Mouse (Mus musculus) stomach, postnatal 0 days (tissue): ENCODE measurements around the gene Fam49a. TPM values are rescaled to one million over a fixed set of nuclear protein-coding genes. Genes with fewer than 3 reads are reported as not detected.

ENCODE experiments used
- ATAC-seq: fragments of 200-750 bp; cut with Nextera tagmentation; 2 replicates; pipeline ENCODE4 v1.8.0; 2017; ENCODE audit not compliant: low FRiP score, low TSS enrichment
- DNase-seq: peaks from one replicate; pipeline ENCODE4 v3.0.0-alpha.2; 2016; ENCODE audit warnings: low spot score
- H3K27ac ChIP-seq: fragments of 300-500 bp; sonication (generic); replicated peaks from 2 replicates; pipeline ENCODE4 v1.5.1; 2014; ENCODE audit warnings: mild to moderate bottlenecking, control low read depth
- H3K27me3 ChIP-seq: fragments of 300-500 bp; sonication (generic); 2 replicates; pipeline ENCODE4 v1.6.1; 2014; ENCODE audit warnings: low read length; ENCODE audit not compliant: control insufficient read depth, insufficient read depth
- H3K36me3 ChIP-seq: fragments of 300-500 bp; sonication (generic); 2 replicates; pipeline ENCODE4 v1.6.1; 2014; ENCODE audit warnings: low read length, mixed read lengths; ENCODE audit not compliant: control insufficient read depth, insufficient read depth
- H3K4me1 ChIP-seq: fragments of 300-500 bp; sonication (generic); replicated peaks from 2 replicates; pipeline ENCODE4 v1.6.1; 2014; ENCODE audit warnings: antibody characterized with exemption; ENCODE audit not compliant: control insufficient read depth, insufficient read depth
- H3K4me2 ChIP-seq: fragments of 300-500 bp; sonication (generic); replicated peaks from 2 replicates; pipeline ENCODE4 v1.6.1; 2014; ENCODE audit warnings: low read depth, mild to moderate bottlenecking, control low read depth, moderate library complexity
- H3K4me3 ChIP-seq: fragments of 300-500 bp; sonication (generic); 2 replicates; pipeline ENCODE4 v1.5.1; 2014; ENCODE audit warnings: low read depth, low read length, control low read depth
- H3K9ac ChIP-seq: fragments of 300-500 bp; sonication (generic); 2 replicates; pipeline ENCODE4 v1.6.1; 2014; ENCODE audit warnings: mild to moderate bottlenecking, low read length, control low read depth, mixed read lengths
- H3K9me3 ChIP-seq: fragments of 300-500 bp; sonication (generic); 2 replicates; pipeline ENCODE4 v1.6.1; 2016; ENCODE audit warnings: low read length; ENCODE audit not compliant: control insufficient read depth
- CTCF ChIP-seq: IDR thresholded peaks from 2 replicates; pipeline ENCODE4 v1.5.1; 2016; ENCODE audit warnings: antibody characterized with exemption, low read depth, mild to moderate bottlenecking, moderate library complexity
- EP300 ChIP-seq: optimal IDR thresholded peaks from 2 replicates; pipeline ENCODE3; 2016; ENCODE audit warnings: antibody characterized with exemption
- WGBS: fragments of 180-500 bp; shearing (Covaris S2); extraction: QIAGEN DNeasy Blood & Tissue Kit; methylation state at CpG from one replicate; pipeline ENCODE4 v1.1.7; 2014; 5-methylcytosine and 5-hydroxymethylcytosine counted together
- polyA plus RNA-seq: library from polyadenylated mRNA; unstranded; fragments of >200 nt; fragmentation: Nextera tagmentation; extraction: Ambion mirVana; gene quantifications from 2 replicates; pipeline ENCODE4 v1.2.1, GENCODE M21; 2015

Fam49a gene
- polyA plus RNA-seq, 1 experiment from 2014 or later = 5.3 TPM

- Histone ChIP-seq H3K9ac (peak overlapping the region; percentile 35), H3K27me3 (no peaks in the 10 kb centered on the region), H3K36me3 (no peaks in the 10 kb centered on the region), H3K4me3 (peak overlapping the region; percentile 4; the same call in 1 of the 2 replicates), H3K9me3 (no peaks in the 10 kb centered on the region), H3K4me2 (peak overlapping the region; percentile 9), H3K27ac (peak overlapping the region; percentile 67), H3K4me1 (no peaks in the 10 kb centered on the region)
- TF ChIP-seq EP300 = no peak
- TF ChIP-seq CTCF = no peak
- no peak for DNase-seq
- 36% methylated on average over 9 of the region's 9 CpGs for WGBS
- peak; percentile 56; the same call in 1 of the 2 replicates for ATAC-seq
These were observed 25.3 kb downstream of the Fam49a start for GRCm38 (mm10) chr12:12287131-12287786.

- no peaks in the 10 kb centered on the region for H3K4me1 ChIP-seq
- peak overlapping the region; percentile 9 for H3K4me2 ChIP-seq
- H3K27ac ChIP-seq = peak overlapping the region; percentile 67
- peak overlapping the region; percentile 35; the same call in 1 of the 2 replicates for H3K9ac ChIP-seq
- no peaks in the 10 kb centered on the region for H3K9me3 ChIP-seq
- no peaks in the 10 kb centered on the region for H3K27me3 ChIP-seq
- TF ChIP-seq CTCF (no peak), EP300 (no peak)
- ATAC-seq (no peak), DNase-seq (no peak)
- no peaks in the 10 kb centered on the region for H3K36me3 ChIP-seq
- H3K4me3 ChIP-seq = peak overlapping the region; percentile 4; the same call in 1 of the 2 replicates
- 54% methylated on average over 6 of the region's 6 CpGs for WGBS
These were observed 25.8 kb downstream of the Fam49a start for GRCm38 (mm10) chr12:12287787-12288132.

GRCm38 (mm10) chr12:12288586-12288985 lies 26.6 kb downstream of the Fam49a start:
- DNase-seq = no peak
- Histone ChIP-seq H3K9me3 (no peaks in the 10 kb centered on the region), H3K27me3 (no peaks in the 10 kb centered on the region), H3K36me3 (no peaks in the 10 kb centered on the region), H3K4me1 (no peaks in the 10 kb centered on the region), H3K27ac (no peak overlapping the region), H3K9ac (no peak overlapping the region), H3K4me2 (no peak overlapping the region), H3K4me3 (no peak overlapping the region)
- TF ChIP-seq CTCF = no peak
- no peak for TF ChIP-seq EP300
- ATAC-seq = no peak
- WGBS = 95% methylated on average over 1 of the region's 1 CpGs

GRCm38 (mm10) chr12:12289636-12290035 lies 27.7 kb downstream of the Fam49a start:
- TF ChIP-seq CTCF = no peak
- no peak for TF ChIP-seq EP300
- no peak overlapping the region for H3K4me2 ChIP-seq
- H3K27me3 ChIP-seq = no peaks in the 10 kb centered on the region
- H3K9ac ChIP-seq = no peak overlapping the region
- H3K36me3 ChIP-seq = no peaks in the 10 kb centered on the region
- H3K9me3 ChIP-seq = no peaks in the 10 kb centered on the region
- ATAC-seq = no peak
- DNase-seq = no peak
- H3K4me3 ChIP-seq = no peak overlapping the region
- H3K27ac ChIP-seq = no peak overlapping the region
- WGBS = 75% methylated on average over 3 of the region's 3 CpGs
- no peaks in the 10 kb centered on the region for H3K4me1 ChIP-seq

GRCm38 (mm10) chr12:12292043-12292618 lies 30.2 kb downstream of the Fam49a start:
- no peak overlapping the region for H3K4me3 ChIP-seq
- WGBS = 46% methylated on average over 5 of the region's 5 CpGs
- no peaks in the 10 kb centered on the region; the same call in 1 of the 2 replicates for H3K36me3 ChIP-seq
- ATAC-seq = no peak
- TF ChIP-seq EP300 (no peak), CTCF (no peak)
- H3K9ac ChIP-seq = no peak overlapping the region
- no peaks in the 10 kb centered on the region for H3K27me3 ChIP-seq
- H3K4me1 ChIP-seq = no peaks in the 10 kb centered on the region
- no peak overlapping the region for H3K27ac ChIP-seq
- H3K9me3 ChIP-seq = no peaks in the 10 kb centered on the region
- no peak overlapping the region for H3K4me2 ChIP-seq
- no peak for DNase-seq
